Mouse (Mus musculus) MEL (cell line): ENCODE measurements around the gene Siah1a. TPM values are rescaled to one million over a fixed set of nuclear protein-coding genes. Genes with fewer than 3 reads are reported as not detected.

Experiments used
- polyA plus RNA-seq, 2 experiments: library from polyadenylated mRNA; stranded (reverse) in 1 of 2; unstranded in 1 of 2; fragments of >175 nt in 1 of 2; fragments of >200 nt in 1 of 2; gene quantifications; 2 replicates each; pipeline versions ENCODE4 v1.2.1 to v1.2.4; 2012; ENCODE audit warnings: low replicate concordance in 2 of 2, low read depth in 1 of 2; ENCODE audit not compliant: insufficient read length in 2 of 2, insufficient read depth in 1 of 2, missing spikeins in 1 of 2
- total RNA-seq: library from RNA; depleted of rRNA; stranded (reverse); fragments of 300-350 nt; gene quantifications from 2 replicates; pipeline ENCODE4 v1.2.3, GENCODE M21; 2012; rRNA removed

Siah1a gene
- total and polyA plus RNA-seq, 3 experiments, result 8.3 to 12.2 TPM; not detected in 1

Other genes with a start within 250 kb of the Siah1a start
- not detected in 2 replicates for gene Abcc12, start 165.2 kb downstream of the Siah1a start, total RNA-seq
- not detected for gene Abcc12, start 165.2 kb downstream of the Siah1a start, polyA plus RNA-seq
- 26.6 and 27.2 TPM in 2 replicates for gene Lonp2, start 121.9 kb downstream of the Siah1a start, total RNA-seq
- gene Lonp2, start 121.9 kb downstream of the Siah1a start, polyA plus RNA-seq, result 10 to 100 TPM in 1 of 2 experiments, not detected in 1; 31.2 TPM
- 0.20 and 0.23 TPM in 2 replicates for gene Gm10638, start 235 bp downstream of the Siah1a start, total RNA-seq
- under 1 TPM in 1 of 2 experiments, not detected in 1; 0.52 TPM for gene Gm10638, start 235 bp downstream of the Siah1a start, polyA plus RNA-seq
- gene N4bp1, start 139.3 kb upstream of the Siah1a start, total RNA-seq, result 13.4 and 14.0 TPM in 2 replicates
- 10 to 100 TPM in 1 of 2 experiments, not detected in 1; 24.0 TPM for gene N4bp1, start 139.3 kb upstream of the Siah1a start, polyA plus RNA-seq